Mouse (Mus musculus) CD4-positive naive resting alpha-beta T cell, adult 76 days (primary cell): ENCODE data around the gene Mgl2. TPM values are rescaled to one million over a fixed set of nuclear protein-coding genes. Genes with fewer than 3 reads are reported as not detected.

ENCODE experiments used
- total RNA-seq: library from RNA; stranded (reverse); gene quantifications from one replicate; pipeline ENCODE4 v1.2.4, GENCODE M21; 2023

The Mgl2 gene
- not detected for total RNA-seq

GRCm38 (mm10) chr11:70129926-70130379 is at the start of gene Mgl2:
Mgl2 (plus strand) TSS chr11:70130329.

GRCm38 (mm10) chr11:70091986-70092783 is 37.9 kb upstream of the Mgl2 start, which contains the start of gene Asgr2:
Asgr2 (plus strand) TSS chr11:70092644.

GRCm38 (mm10) chr11:70155897-70156296 is 25.8 kb downstream of the Mgl2 start, which contains the start of gene Clec10a:
Clec10a (plus strand) TSS chr11:70156197.

Other genes with a start within 250 kb of the Mgl2 start
- gene Kctd11, start 248.9 kb upstream of the Mgl2 start, total RNA-seq, result 1.00 TPM
- 384 TPM for gene Acap1, start 234.8 kb upstream of the Mgl2 start, total RNA-seq
- 1.1 TPM for gene 2810408A11Rik, start 229.3 kb upstream of the Mgl2 start, total RNA-seq
- 46.9 TPM for gene Neurl4, start 229.3 kb upstream of the Mgl2 start, total RNA-seq
- 146 TPM for gene Gps2, start 216.4 kb upstream of the Mgl2 start, total RNA-seq
- gene Eif5a, start 208.4 kb upstream of the Mgl2 start, total RNA-seq, result 275 TPM
- gene Ybx2, start 194.5 kb upstream of the Mgl2 start, total RNA-seq, result not detected
- 0.62 TPM for gene Slc2a4, start 182.1 kb upstream of the Mgl2 start, total RNA-seq
- gene Cldn7, start 165.6 kb upstream of the Mgl2 start, total RNA-seq, result not detected
- gene Ctdnep1, start 149.2 kb upstream of the Mgl2 start, total RNA-seq, result 69.6 TPM
- 35.0 TPM for gene Elp5, start 147.8 kb upstream of the Mgl2 start, total RNA-seq
- 187 TPM for gene Gabarap, start 139.2 kb upstream of the Mgl2 start, total RNA-seq
- gene Phf23, start 134.6 kb upstream of the Mgl2 start, total RNA-seq, result 50.0 TPM
- gene Dvl2, start 129.7 kb upstream of the Mgl2 start, total RNA-seq, result 26.9 TPM
- gene Acadvl, start 114.9 kb upstream of the Mgl2 start, total RNA-seq, result 57.5 TPM
- gene Dlg4, start 113.4 kb upstream of the Mgl2 start, total RNA-seq, result 38.6 TPM
- gene Asgr1, start 76.2 kb upstream of the Mgl2 start, total RNA-seq, result not detected
- gene Asgr2, start 37.7 kb upstream of the Mgl2 start, total RNA-seq, result not detected
- gene Clec10a, start 25.9 kb downstream of the Mgl2 start, total RNA-seq, result 1.5 TPM
- gene Slc16a11, start 82.4 kb downstream of the Mgl2 start, total RNA-seq, result not detected
- 1.8 TPM for gene Slc16a13, start 90.7 kb downstream of the Mgl2 start, total RNA-seq
- gene Bcl6b, start 99.5 kb downstream of the Mgl2 start, total RNA-seq, result 0.21 TPM
- 70.8 TPM for gene 0610010K14Rik, start 107.6 kb downstream of the Mgl2 start, total RNA-seq
- 2.5 TPM for gene Gm21988, start 109.5 kb downstream of the Mgl2 start, total RNA-seq
- 62.8 TPM for gene Rnasek, start 109.5 kb downstream of the Mgl2 start, total RNA-seq
- gene Alox12, start 125.0 kb downstream of the Mgl2 start, total RNA-seq, result 0.73 TPM
- gene Alox12e, start 192.3 kb downstream of the Mgl2 start, total RNA-seq, result not detected
- gene Alox15, start 221.7 kb downstream of the Mgl2 start, total RNA-seq, result 0.62 TPM